Mouse (Mus musculus) limb, embryonic 14.5 days (tissue): ENCODE measurements at regions not wholly inside any gene's neighbourhood (a gene's known extent, or its start where the extent isn't known, plus 50 kb on each side); places are given as distances from the start of the nearest gene placed in this dataset.
"Not testable (repeated sequence)": the region's sequence is repeated elsewhere in the genome, so short reads cannot be mapped to it uniquely, and the experiment has no call there.

Experiments
- ATAC-seq: fragments of 200-750 bp; cut with Nextera tagmentation; 2 replicates; pipeline ENCODE4 v1.8.0; 2017; ENCODE audit warnings: low read depth, moderate number of reproducible peaks, moderate TSS enrichment; ENCODE audit not compliant: low FRiP score
- DNase-seq: peaks from one replicate; pipeline ENCODE4 v3.0.0-alpha.2; 2015; ENCODE audit warnings: low spot score
- H3K27ac ChIP-seq: fragments of 300-500 bp; sonication (generic); replicated peaks from 2 replicates; pipeline ENCODE4 v1.5.1; 2014; ENCODE audit warnings: low read depth, mild to moderate bottlenecking, low read length, moderate library complexity, mixed read lengths
- H3K27me3 ChIP-seq: fragments of 300-500 bp; sonication (generic); 2 replicates; pipeline ENCODE4 v1.6.1; 2014; ENCODE audit warnings: low read length, mixed read lengths; ENCODE audit not compliant: control insufficient read depth, insufficient read depth
- H3K36me3 ChIP-seq: fragments of 300-500 bp; sonication (generic); 2 replicates; pipeline ENCODE4 v1.6.1; 2014; ENCODE audit warnings: mild to moderate bottlenecking, low read length, moderate library complexity, mixed read lengths; ENCODE audit not compliant: control insufficient read depth, insufficient read depth
- H3K4me1 ChIP-seq: fragments of 300-500 bp; sonication (generic); 2 replicates; pipeline ENCODE4 v1.6.1; 2014; ENCODE audit warnings: antibody characterized with exemption, low read length, mixed read lengths; ENCODE audit not compliant: control insufficient read depth, insufficient read depth
- H3K4me2 ChIP-seq: fragments of 300-500 bp; sonication (generic); replicated peaks from 2 replicates; pipeline ENCODE4 v1.6.1; 2014; ENCODE audit warnings: low read depth, mild to moderate bottlenecking, low read length, moderate library complexity; ENCODE audit not compliant: severe bottlenecking
- H3K4me3 ChIP-seq: fragments of 300-500 bp; sonication (generic); replicated peaks from 2 replicates; pipeline ENCODE4 v1.5.1; 2014; ENCODE audit warnings: low read length
- H3K9ac ChIP-seq: fragments of 300-500 bp; sonication (generic); 2 replicates; pipeline ENCODE4 v1.6.1; 2014; ENCODE audit warnings: mild to moderate bottlenecking, low read depth, low read length, moderate library complexity; ENCODE audit not compliant: severe bottlenecking
- H3K9me3 ChIP-seq: fragments of 300-500 bp; sonication (generic); 2 replicates; pipeline ENCODE4 v1.6.1; 2016; ENCODE audit warnings: low read length; ENCODE audit not compliant: control insufficient read depth
- POLR2A ChIP-seq: fragments of 200-500 bp; IDR thresholded peaks from 2 replicates; pipeline ENCODE4 v1.8.0; 2012; ENCODE audit warnings: inconsistent platforms, mild to moderate bottlenecking, moderate library complexity, borderline replicate concordance; ENCODE audit not compliant: insufficient read depth, insufficient read length; ENCODE audit errors: extremely low read depth
- WGBS: fragments of 180-500 bp; shearing (Covaris S2); extraction: QIAGEN DNeasy Blood & Tissue Kit; methylation state at CpG from one replicate; pipeline ENCODE4 v1.1.7; 2014; 5-methylcytosine and 5-hydroxymethylcytosine counted together

GRCm38 (mm10) chr12:112300125-112300524 is 154.1 kb downstream of the Kif26a start:
- no peaks in the 10 kb centered on the region for H3K9me3 ChIP-seq
- WGBS: 47% methylated on average over 4 of the region's 4 CpGs
- no peaks in the 10 kb centered on the region for H3K36me3 ChIP-seq
- no peak for TF ChIP-seq POLR2A
- no peak overlapping the region for H3K27ac ChIP-seq
- DNase-seq (peak; percentile 60), ATAC-seq (no peak)
- H3K4me3 ChIP-seq: no peak overlapping the region
- no peak overlapping the region for H3K4me2 ChIP-seq
- no peak overlapping the region for H3K9ac ChIP-seq
- H3K27me3 ChIP-seq: no peaks in the 10 kb centered on the region
- H3K4me1 ChIP-seq: peaks cover 33% of the 10 kb centered on the region

GRCm38 (mm10) chr12:112301411-112301891 is 155.4 kb downstream of the Kif26a start:
- no peak for TF ChIP-seq POLR2A

GRCm38 (mm10) chr12:112301929-112302328 is 155.9 kb downstream of the Kif26a start:
- 10% methylated on average over 8 of the region's 8 CpGs for WGBS
- H3K36me3 ChIP-seq: no peaks in the 10 kb centered on the region
- peak overlapping the region; percentile 18; the same call in 1 of the 2 replicates for H3K4me2 ChIP-seq
- peaks cover 31% of the 10 kb centered on the region for H3K4me1 ChIP-seq
- no peaks in the 10 kb centered on the region for H3K9me3 ChIP-seq
- no peak for TF ChIP-seq POLR2A
- ATAC-seq (no peak), DNase-seq (no peak)
- H3K4me3 ChIP-seq: no peak overlapping the region
- no peak overlapping the region for H3K27ac ChIP-seq
- H3K27me3 ChIP-seq: no peaks in the 10 kb centered on the region
- no peak overlapping the region for H3K9ac ChIP-seq

More at GRCm38 (mm10) chr12:112301411-112301891, 155.4 kb downstream of the Kif26a start:
- peaks cover 31% of the 10 kb centered on the region for H3K4me1 ChIP-seq
- H3K4me2 ChIP-seq: peak overlapping the region; percentile 18; the same call in 1 of the 2 replicates
- H3K27ac ChIP-seq: no peak overlapping the region
- H3K4me3 ChIP-seq: no peak overlapping the region
- whole genome bisulfite sequencing: 7% methylated on average over 13 of the region's 13 CpGs
- no peaks in the 10 kb centered on the region for H3K36me3 ChIP-seq
- no peaks in the 10 kb centered on the region for H3K9me3 ChIP-seq
- no peaks in the 10 kb centered on the region for H3K27me3 ChIP-seq
- H3K9ac ChIP-seq: no peak overlapping the region
- DNase-seq (no peak), ATAC-seq (no peak)

DNA sequence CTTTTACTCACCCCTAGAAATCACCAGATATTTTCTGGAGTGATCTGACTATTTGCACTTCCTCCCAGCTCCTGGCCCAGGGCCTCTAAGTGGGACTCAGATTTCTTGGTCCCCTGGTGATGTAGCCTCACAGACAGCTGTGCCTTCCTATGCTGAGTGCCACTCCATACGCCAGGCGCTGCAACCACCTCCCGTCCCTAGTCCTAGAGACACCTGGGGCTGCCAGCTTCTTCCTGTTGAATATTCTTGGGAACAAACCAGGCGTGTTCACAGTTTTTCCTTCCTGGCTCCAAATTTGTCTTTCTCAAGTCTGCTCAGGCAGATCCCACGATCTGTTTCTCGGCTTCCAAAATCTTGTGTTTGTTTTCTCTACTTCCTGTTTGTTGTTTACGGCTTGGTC is 160.2 kb downstream of the Kif26a start:
- Histone ChIP-seq H3K4me2 (no peak overlapping the region), H3K4me3 (no peak overlapping the region), H3K36me3 (no peaks in the 10 kb centered on the region), H3K4me1 (peaks cover 21% of the 10 kb centered on the region), H3K9ac (no peak overlapping the region), H3K9me3 (no peaks in the 10 kb centered on the region), H3K27ac (no peak overlapping the region), H3K27me3 (no peaks in the 10 kb centered on the region)
- TF ChIP-seq POLR2A: no peak
- WGBS: 55% methylated on average over 7 of the region's 7 CpGs
- DNase-seq (no peak), ATAC-seq (no peak)

GRCm38 (mm10) chr12:112308016-112308415 is 162.0 kb downstream of the Kif26a start:
- Histone ChIP-seq H3K4me1 (peaks cover 12% of the 10 kb centered on the region), H3K4me3 (no peak overlapping the region), H3K27me3 (no peaks in the 10 kb centered on the region), H3K9me3 (no peaks in the 10 kb centered on the region), H3K27ac (no peak overlapping the region), H3K36me3 (no peaks in the 10 kb centered on the region), H3K4me2 (no peak overlapping the region), H3K9ac (no peak overlapping the region)
- no peak for DNase-seq
- ATAC-seq: no peak
- no peak for TF ChIP-seq POLR2A

GRCm38 (mm10) chr12:112309096-112309495 is 163.1 kb downstream of the Kif26a start:
- not testable (repeated sequence) for H3K4me2 ChIP-seq, H3K4me3 ChIP-seq, H3K27ac ChIP-seq, H3K36me3 ChIP-seq, ATAC-seq, H3K9ac ChIP-seq, H3K9me3 ChIP-seq, H3K27me3 ChIP-seq, DNase-seq
- peaks cover 12% of the 10 kb centered on the region for H3K4me1 ChIP-seq
- 65% methylated on average over 13 of the region's 13 CpGs for WGBS
